Mouse (Mus musculus) bone marrow macrophage, adult 2 months (primary cell): ENCODE results near the gene Hcn1.

Experiments used
- CTCF ChIP-seq: IDR thresholded peaks from 2 replicates; pipeline ENCODE4 v1.5.1; 2012; ENCODE audit warnings: low read depth, mild to moderate bottlenecking, low read length, moderate library complexity
- POLR2A ChIP-seq: IDR thresholded peaks from 2 replicates; pipeline ENCODE4 v1.6.1; 2012; ENCODE audit warnings: mild to moderate bottlenecking, low read depth, low read length, borderline replicate concordance

DNA sequence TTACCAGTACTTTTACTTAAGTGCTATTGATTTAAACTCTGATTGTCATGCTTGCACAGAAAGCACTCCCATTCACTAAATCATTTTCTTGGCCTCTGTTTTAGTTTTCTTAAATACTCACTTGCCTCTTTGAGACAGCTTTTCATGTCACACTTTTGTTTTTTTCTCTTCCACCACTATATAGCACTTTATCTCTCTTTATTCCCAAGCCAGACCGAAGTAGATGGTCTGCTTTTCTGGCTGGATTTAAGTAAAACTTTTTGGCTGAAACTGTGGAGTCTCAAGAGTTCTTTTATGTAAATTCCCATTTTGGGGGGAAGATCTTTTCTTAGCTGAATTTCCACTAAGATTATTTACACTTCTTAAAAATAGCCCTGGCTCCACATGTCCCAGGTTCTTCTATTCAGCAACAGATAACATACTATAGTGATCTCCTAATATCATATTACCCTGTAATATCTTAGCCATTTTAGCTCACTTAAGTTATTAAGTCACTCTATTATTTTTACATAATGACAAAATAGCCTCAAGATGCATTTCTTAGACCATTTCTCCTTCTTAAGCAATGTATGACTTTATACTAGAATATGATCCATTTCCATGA, 92.7 kb downstream of the Hcn1 start:
- TF ChIP-seq CTCF (no peak), POLR2A (no peak)
